Mouse (Mus musculus): Measurements from ENCODE around the gene Slc8a2. TPM values are rescaled to one million over a fixed set of nuclear protein-coding genes. Genes with fewer than 3 reads are reported as not detected.

Gene Slc8a2
- total RNA-seq, 2 experiments from 2014 or later, result 0.75 to 0.86 TPM

- no peak for DNase-seq
These were observed 3.8 kb upstream of the Slc8a2 start for GRCm38 (mm10) chr7:16125829-16126228.

DNA sequence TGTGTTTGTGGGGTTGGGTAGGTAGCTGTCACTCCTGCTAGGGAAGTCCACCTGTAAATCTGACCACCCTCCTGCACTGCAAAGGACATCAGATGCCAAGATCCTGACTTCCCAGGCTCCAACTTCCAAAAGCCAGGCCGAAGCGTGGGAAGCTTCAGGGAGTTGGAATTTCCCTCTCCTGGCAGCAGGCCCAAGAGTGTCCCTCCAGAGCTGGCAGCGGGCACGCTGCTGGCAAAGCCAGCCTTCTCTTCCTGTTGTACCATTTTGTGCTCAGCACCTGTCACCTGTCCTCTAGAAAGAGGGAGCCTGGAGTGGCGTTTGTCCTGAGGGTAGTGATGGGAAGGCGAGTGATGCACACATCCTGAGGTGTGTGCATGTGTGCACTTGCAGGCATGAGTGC is 1.3 kb upstream of the Slc8a2 start:
- no peak for DNase-seq

DNA sequence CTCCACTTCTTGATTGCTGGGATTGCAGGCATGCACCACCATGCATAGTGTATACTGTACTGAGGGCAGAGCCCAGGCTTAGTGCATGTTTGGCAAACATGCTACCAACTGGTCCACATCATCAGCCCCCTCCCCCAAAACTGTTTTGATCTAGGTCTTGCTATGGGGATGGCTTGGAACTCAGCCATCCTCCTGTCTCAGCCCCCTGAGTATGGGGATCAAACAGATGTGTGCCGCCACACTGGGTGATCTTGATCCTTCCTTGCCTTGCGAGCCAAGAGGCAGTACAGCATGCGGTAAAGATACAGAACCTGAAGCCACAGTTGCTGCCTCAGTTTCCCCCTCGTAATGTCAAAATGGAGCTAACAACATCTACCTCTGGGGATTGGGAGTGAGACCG is 727 bp upstream of the Slc8a2 start:
- no peak for DNase-seq

GRCm38 (mm10) chr7:16129846-16130691 is 443 bp downstream of the Slc8a2 start:
- peak; percentile 23 for DNase-seq

GRCm38 (mm10) chr7:16130956-16131634 is 1.5 kb downstream of the Slc8a2 start:
- no peak for DNase-seq

GRCm38 (mm10) chr7:16132161-16132581 is 2.5 kb downstream of the Slc8a2 start:
- DNase-seq, result no peak

- no peak for DNase-seq
These were observed 3.3 kb downstream of the Slc8a2 start for GRCm38 (mm10) chr7:16132926-16133325.

- no peak for DNase-seq
These were observed 4.1 kb downstream of the Slc8a2 start for GRCm38 (mm10) chr7:16133691-16134090.

GRCm38 (mm10) chr7:16134951-16135392 is 5.3 kb downstream of the Slc8a2 start:
- DNase-seq, result no peak

- DNase-seq, result no peak
These were observed 17.1 kb downstream of the Slc8a2 start for GRCm38 (mm10) chr7:16146489-16147410.

GRCm38 (mm10) chr7:16147643-16148042 is 18.0 kb downstream of the Slc8a2 start:
- peak; percentile 81 for DNase-seq

DNA sequence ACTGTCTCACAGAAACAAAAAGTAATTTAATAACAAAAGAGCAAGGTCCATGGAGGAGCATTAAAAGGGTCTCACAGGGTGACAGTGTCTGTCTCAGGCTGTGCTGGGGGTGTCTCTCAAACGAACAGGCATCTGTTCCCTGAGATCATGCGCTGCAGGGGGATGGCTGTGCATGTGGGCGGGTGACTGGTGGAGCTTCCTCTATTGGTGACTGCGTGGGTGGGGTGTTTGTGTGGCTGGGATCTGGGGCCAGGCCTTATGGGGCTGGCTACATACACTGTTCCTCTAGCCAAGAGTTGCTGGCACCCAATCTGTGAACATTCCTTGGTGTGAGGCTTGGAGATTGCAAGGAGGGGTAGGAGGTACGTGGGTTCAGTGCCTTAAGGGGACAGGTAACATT is 19.6 kb downstream of the Slc8a2 start:
- DNase-seq, result no peak

GRCm38 (mm10) chr7:16150191-16151145 is 20.8 kb downstream of the Slc8a2 start:
- no peak for DNase-seq

DNA sequence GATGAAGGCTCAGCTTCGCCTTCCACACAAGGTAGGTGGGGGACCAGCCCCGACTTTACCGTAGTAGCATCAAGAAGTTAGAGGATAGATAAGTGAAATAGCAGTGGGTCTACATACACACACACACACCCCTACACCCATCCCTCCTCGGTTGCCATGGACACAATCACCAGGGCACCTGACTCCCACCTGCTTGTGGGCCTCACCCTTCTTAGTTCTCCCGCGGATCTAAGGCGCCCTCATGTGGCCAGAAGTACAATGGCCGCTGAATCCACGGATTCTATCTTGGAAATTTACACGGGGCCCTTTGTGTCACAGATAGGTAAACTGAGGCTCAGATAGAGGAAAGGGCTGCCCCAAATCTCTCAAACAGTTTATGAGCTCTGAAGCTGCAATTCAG is 23.9 kb downstream of the Slc8a2 start:
- peak; percentile 30 for DNase-seq

DNA sequence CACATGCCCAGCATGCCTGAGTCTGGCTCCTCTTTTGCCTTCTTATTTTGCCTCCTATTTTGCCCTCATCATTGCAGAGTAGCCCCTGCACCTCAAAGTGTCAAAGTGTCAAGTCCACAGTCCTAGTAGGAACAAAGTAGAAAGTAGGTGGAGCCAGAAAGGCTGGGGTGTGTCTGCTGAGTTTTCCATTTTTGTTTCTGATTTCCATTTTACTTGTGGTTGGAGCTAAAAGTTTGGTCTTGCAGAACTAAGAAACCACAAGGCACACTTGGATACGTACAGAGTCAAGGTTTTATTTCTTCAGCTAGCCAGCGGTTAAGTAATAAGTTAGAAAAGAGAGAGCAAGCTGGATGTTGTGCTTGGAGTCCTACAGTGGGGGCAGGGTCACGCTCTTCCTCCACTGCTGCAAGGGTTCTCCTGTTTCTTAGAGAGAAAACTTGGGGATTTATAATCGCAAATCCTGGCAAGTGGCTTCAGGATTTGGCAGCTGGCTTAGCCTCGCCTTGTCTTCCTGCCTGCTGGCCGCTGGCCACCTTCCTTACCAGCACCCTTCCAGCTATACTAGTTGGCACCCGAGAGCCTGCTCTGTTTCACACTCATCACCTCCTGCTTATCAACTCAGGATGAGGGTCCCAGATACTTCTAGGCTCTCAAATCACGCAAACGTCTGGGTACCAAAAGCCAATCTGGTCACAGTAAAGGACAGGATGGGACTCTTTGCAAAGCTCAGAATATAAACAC is 25.7 kb downstream of the Slc8a2 start:
- DNase-seq, result no peak

- no peak for DNase-seq
These were observed 26.6 kb downstream of the Slc8a2 start for GRCm38 (mm10) chr7:16156105-16156714.

GRCm38 (mm10) chr7:16158735-16159134 is 29.1 kb downstream of the Slc8a2 start:
- no peak for DNase-seq

- DNase-seq, result no peak
These were observed 31.1 kb downstream of the Slc8a2 start for GRCm38 (mm10) chr7:16160702-16161101.

DNA sequence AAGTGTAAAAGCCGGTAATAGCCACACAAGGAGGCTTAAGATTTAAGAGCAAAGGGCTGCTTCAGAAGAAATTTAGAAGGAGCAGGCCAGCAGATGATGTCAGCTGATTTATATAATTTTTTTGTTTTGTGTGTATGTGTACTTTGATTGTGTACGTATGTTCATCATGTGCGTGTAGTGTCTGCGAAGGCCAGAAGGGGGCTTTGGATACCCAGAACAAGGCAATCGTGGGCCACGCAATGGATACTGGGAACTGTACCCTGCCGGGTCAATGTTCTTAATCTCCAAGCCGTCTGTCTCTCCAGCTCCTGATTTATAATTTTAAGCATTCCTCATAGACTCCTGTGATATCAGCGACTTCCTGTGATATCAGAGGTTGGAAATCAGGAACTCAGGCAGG is 31.7 kb downstream of the Slc8a2 start:
- no peak for DNase-seq

DNA sequence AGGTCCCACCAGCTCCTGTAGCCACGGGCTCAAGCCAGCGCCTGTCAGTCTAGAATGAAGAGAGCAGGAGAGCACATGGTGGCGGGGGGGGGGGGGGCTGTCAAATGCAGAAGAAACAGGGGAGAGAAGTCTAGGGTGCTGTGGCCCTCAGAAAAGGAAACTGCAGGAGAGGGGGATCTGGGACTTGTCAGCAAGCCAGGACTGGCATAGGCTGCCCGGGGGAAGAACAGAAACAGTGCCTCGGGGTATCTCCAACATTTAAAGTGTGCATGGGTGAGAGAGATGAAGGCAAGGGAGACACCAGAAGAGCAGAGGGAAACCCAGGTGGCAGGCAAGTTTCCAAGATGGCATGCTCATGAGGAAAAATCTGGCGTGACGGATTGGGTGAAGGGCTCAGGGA is 32.4 kb downstream of the Slc8a2 start:
- no peak for DNase-seq
